Mouse (Mus musculus) frontal cortex, postnatal 25 days (tissue): ENCODE data around the gene Bloc1s3.
A peak's percentile ranks its signal among the peaks of the same experiment; 100 is the strongest.

Source experiments
- DNase-seq, 2 experiments: peaks; one replicate each; pipeline ENCODE4 v3.0.0; 2022; ENCODE audit warnings: low spot score in 2 of 2

Gene Bloc1s3

DNA sequence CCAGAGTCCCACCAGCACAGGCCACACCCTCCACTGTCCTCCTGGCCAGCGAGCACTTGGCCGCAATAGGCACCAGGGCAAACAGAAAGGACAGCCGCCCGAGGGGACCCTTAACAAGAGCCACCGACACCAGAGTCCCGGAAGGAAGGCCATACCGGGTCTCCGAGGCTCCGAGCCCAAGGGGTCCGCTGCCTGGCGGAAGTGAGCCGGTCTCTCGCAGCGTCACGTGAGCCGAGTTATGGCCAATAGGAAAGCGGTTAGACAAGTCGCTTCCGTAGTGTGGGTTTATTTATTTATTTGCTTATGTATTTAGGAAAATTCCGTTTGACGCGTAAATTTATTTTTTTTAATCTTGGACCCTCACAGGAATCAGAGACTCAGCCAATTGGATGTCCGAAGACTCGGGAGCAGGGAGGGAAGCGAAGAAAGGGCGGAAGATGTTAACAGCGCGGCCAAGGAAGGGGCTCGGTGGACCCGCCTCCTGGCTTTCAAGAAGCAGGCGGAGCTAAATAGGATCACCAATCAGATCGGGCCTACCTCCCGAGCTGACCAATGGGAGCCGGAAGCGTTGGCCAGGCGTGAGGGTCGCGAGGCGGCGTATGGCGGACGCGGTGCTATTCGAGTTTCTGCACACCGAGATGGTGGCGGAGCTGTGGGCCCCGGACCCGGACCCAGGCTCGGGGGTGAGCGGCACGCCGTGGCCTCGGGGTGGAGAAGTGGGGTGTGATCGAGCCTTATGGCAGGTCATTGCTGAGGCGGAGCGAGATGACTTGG is at the start of gene Bloc1s3, which contains the start of gene Trappc6a:
Bloc1s3 (minus strand) TSS at position 218 of the 774 bp plus-strand sequence.
Trappc6a (plus strand) TSS at position 246 of the 774 bp plus-strand sequence.
- peak; percentile 92 to 93 for DNase-seq

DNA sequence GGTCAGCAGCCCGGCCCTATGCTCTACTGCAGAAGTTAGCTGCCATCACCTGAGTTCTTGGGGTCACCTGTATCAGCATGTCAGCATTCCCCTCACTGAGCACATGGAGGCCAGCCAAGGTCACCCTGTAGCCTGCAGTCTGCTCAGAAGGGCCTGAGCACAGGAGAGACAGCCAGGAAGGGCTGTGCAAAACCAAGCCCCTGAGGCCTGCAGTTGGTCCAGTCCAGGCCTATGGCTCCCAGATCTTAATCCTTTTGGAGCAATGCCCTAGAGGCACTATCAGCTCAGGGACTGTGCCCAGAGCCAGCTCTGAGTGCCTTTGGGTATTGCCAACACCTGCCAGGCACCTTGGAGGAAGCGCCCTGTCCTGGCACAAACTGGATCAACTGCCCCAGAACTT is 48.9 kb upstream of the Bloc1s3 start:
- no peak for DNase-seq

- no peak for DNase-seq
Observed at GRCm38 (mm10) chr7:19554168-19554567, 46.0 kb upstream of the Bloc1s3 start.

GRCm38 (mm10) chr7:19552443-19552842 is 44.3 kb upstream of the Bloc1s3 start:
- DNase-seq: no peak

- DNase-seq: no peak
Observed at GRCm38 (mm10) chr7:19551634-19552033, 43.5 kb upstream of the Bloc1s3 start.

GRCm38 (mm10) chr7:19549394-19549793 is 41.2 kb upstream of the Bloc1s3 start:
- DNase-seq: no peak

GRCm38 (mm10) chr7:19547344-19547969 is 39.3 kb upstream of the Bloc1s3 start:
- DNase-seq: no peak

DNA sequence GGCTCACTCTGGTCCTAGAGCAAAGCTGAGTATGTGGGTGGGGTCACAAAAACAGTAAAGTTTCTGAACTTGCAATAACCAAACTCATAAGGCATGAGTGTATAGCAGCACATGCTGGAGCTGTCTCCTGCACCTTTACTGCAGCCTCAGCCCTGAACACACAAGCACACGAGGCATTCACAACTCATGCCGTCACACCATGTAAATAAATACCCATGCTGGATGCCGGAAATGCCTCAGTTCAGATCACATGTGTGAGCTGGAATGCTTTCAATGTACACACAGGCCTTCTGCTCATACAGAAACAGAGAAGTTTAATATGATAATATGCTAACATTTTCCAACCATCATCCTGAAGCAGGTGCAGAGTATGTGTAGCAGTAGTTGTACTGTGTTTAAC is 37.8 kb upstream of the Bloc1s3 start:
- no peak for DNase-seq

- DNase-seq: no peak
Observed at GRCm38 (mm10) chr7:19543584-19543983, 35.4 kb upstream of the Bloc1s3 start.

DNA sequence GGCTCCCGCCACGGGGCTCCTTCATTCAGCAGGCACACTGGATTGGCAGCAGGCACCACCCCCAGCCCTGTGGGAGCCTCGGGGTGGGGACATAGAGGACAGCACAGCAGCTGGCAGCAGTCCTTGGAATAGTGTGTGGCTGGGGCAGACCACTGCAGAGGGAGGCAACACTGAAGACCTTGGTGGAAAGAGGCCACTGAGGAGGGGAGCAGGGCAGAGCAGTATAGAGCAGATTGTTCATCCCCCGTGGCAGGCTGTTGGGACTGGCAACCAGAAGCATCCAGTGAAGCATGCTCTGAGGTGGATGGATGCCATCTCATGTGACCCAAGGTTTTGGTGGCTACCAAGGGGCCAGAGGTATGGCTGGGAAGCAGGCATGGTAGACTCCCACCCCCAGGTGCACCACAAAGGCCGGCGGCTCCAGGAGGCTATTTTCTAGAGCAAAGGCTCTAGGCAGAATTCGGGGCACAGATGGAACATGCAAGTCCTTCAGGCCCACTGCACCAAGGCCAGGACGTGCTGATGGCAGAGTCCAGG is 34.1 kb upstream of the Bloc1s3 start:
- no peak for DNase-seq

DNA sequence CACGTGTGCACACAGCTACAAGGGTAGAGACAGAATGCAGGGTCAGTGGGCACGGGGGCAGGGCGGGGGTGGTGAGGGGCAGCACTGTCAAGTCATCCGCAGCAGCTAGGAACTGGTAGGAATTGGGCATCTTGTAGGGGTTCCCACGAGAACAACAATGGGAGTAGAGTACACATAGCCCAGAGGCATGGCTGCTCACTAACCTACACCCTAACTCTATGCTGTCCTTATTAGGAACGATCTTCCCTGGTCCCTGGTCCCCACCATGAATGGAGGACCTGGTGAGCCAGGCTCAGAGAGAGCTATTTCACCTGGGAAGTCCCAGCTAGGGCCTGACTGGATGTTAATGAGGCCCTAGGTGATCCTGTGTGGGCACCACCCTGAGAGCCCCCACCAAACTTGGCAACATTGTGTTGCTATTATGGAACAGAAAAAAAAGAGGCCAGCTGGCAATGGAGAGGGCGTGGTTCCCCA is 33.6 kb upstream of the Bloc1s3 start:
- no peak for DNase-seq

- DNase-seq: no peak
Observed at GRCm38 (mm10) chr7:19540771-19541566, 32.8 kb upstream of the Bloc1s3 start.

DNA sequence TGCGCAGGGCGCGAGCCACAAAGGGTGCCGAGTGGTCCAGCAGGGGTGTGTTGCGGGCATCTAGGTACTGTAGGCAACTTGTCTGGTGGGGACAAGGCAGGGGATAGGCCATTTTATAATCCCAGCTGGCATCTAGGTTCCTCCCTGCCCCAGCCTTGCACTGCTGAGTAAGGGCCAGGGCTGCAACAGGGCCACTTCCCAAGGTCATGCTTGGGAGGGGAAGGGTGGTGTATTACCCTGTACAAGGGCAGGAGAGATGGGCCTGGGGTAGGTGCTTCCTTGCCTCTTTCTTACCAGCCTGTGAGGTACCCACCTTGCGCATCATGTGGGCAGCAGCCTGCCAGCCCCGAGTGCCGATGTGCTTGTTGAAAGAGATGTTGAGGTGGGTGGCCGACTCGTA is 26.5 kb upstream of the Bloc1s3 start:
- DNase-seq: no peak

- DNase-seq: no peak
Observed at GRCm38 (mm10) chr7:19532240-19532639, 24.1 kb upstream of the Bloc1s3 start.

DNA sequence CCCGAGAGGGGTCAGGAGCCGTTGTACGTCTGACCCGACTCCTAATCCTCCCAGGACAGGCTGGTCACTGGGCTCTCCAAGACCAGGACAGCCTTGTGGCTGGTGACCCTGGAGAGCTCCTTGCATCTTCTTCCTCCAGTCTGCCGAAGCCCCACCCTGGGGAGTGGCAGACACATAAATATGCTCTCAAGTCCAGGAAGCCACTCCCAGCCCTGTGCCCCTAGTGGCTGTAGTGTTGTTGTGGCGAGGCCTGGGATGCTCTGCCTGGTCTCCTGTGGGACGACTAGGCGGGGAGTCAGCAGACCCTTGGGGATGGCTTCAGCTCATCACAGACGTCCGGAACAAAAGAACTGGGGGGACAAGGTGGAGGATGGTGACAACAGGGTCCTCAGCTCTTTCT is 22.9 kb upstream of the Bloc1s3 start:
- DNase-seq: no peak

DNA sequence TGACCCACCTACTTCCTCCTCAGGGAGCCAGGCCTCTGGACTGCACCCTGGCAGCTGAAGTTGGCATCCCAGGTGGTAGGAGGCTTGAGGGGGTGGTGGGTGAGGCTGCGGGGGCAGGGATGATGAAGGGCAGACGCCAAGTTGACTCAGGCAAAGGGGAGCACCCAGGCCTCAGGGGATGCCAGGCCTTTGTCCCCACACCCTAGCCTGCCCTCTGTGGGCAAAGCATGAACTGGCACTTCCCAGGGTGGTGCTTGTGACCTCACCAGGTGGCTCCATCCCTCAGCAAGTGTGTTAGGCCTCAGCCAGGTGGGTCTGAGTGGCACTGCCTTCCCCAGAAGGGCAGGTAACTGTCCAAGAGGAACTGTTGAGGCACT is 16.9 kb upstream of the Bloc1s3 start:
- no peak for DNase-seq

- DNase-seq: no peak
Observed at GRCm38 (mm10) chr7:19524420-19525104, 16.4 kb upstream of the Bloc1s3 start.

DNA sequence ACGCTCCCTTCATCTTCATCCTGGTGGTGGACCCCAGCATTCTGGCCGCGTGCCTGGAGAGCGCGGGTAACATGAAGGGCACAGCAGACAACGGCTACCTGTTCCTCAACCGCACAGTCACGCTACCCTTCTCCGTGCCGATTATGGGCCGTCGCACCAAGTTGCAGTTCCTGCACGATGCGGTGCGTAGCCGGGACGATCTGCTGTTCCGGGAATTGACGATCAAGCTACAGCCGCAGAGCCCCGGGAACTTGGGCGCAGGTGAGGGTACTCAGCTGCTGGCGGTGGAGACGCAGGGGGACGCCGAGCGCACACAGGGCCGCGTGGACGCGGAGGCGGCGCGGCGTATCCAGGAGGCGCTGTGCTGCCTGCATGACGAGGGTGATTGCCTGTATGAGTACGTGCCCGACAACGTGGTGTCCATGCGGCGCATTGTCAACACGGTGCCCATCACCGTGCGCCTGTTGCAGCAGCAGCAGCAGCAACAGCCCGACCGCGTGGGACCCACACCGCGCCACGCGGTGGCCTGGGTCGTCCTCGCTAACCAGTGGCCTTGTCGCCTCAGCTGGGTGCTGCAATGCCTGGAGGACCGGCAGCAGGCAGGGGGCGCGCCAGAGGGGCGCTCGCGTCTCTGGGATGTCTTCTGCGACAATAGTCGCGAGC is 15.7 kb upstream of the Bloc1s3 start:
- DNase-seq: peak; percentile 40 to 42

- DNase-seq: no peak
Observed at GRCm38 (mm10) chr7:19523017-19523756, 15.0 kb upstream of the Bloc1s3 start.

- DNase-seq: no peak
Observed at GRCm38 (mm10) chr7:19520032-19520431, 11.9 kb upstream of the Bloc1s3 start.
